Mouse (Mus musculus): ENCODE results near the gene Bmpr1a.

- TF ChIP-seq POLR2A (IDR thresholded peaks at IDR 0.05; ENCODE audit: insufficient read depth, low read length) (no peak), CTCF (IDR thresholded peaks at IDR 0.05; ENCODE audit: low read depth, low read length) (no peak)
Observed at GRCm38 (mm10) chr14:34393295-34393694, 109.8 kb downstream of the Bmpr1a start.

Measured in ES-Bruce4 (cell line).